Mouse (Mus musculus) midbrain, postnatal 0 days (tissue): ENCODE results near the gene Gm11213. TPM values are rescaled to one million over a fixed set of nuclear protein-coding genes. Genes with fewer than 3 reads are reported as not detected.

ENCODE experiments used
- ATAC-seq: fragments of 200-750 bp; cut with Nextera tagmentation; 2 replicates; pipeline ENCODE4 v1.8.0; 2017; ENCODE audit warnings: moderate number of reproducible peaks, mild to moderate bottlenecking, moderate TSS enrichment, moderate library complexity; ENCODE audit not compliant: low FRiP score
- DNase-seq: peaks from one replicate; pipeline ENCODE4 v3.0.0-alpha.2; 2015; ENCODE audit warnings: low spot score
- H3K27ac ChIP-seq: fragments of 300-500 bp; sonication (generic); 2 replicates; pipeline ENCODE4 v1.5.1; 2014; ENCODE audit warnings: low read depth, mild to moderate bottlenecking, low read length, mixed read lengths
- H3K27me3 ChIP-seq: fragments of 300-500 bp; sonication (generic); 2 replicates; pipeline ENCODE4 v1.6.1; 2014; ENCODE audit warnings: low read length, control low read depth, mixed read lengths; ENCODE audit not compliant: insufficient read depth
- H3K36me3 ChIP-seq: fragments of 300-500 bp; sonication (generic); 2 replicates; pipeline ENCODE4 v1.6.1; 2014; ENCODE audit warnings: low read length, control low read depth, mixed read lengths; ENCODE audit not compliant: insufficient read depth
- H3K4me1 ChIP-seq: fragments of 300-500 bp; sonication (generic); 2 replicates; pipeline ENCODE4 v1.6.1; 2014; ENCODE audit warnings: mild to moderate bottlenecking, control low read depth, antibody characterized with exemption, low read length, mixed read lengths; ENCODE audit not compliant: insufficient read depth
- H3K4me2 ChIP-seq: fragments of 300-500 bp; sonication (generic); 2 replicates; pipeline ENCODE4 v1.6.1; 2014; ENCODE audit warnings: low read depth, mild to moderate bottlenecking, low read length, mixed read lengths; ENCODE audit not compliant: poor library complexity, severe bottlenecking
- H3K4me3 ChIP-seq: fragments of 300-500 bp; sonication (generic); 2 replicates; pipeline ENCODE4 v1.5.1; 2014; ENCODE audit warnings: low read depth, mild to moderate bottlenecking, low read length, moderate library complexity
- H3K9ac ChIP-seq: fragments of 300-500 bp; sonication (generic); replicated peaks from 2 replicates; pipeline ENCODE4 v1.6.1; 2014; ENCODE audit warnings: mild to moderate bottlenecking, low read length, moderate library complexity, mixed read lengths; ENCODE audit not compliant: poor library complexity, severe bottlenecking
- H3K9me3 ChIP-seq: fragments of 300-500 bp; sonication (generic); 2 replicates; pipeline ENCODE4 v1.6.1; 2016; ENCODE audit warnings: low read length, control low read depth
- CTCF ChIP-seq: IDR thresholded peaks from 2 replicates; pipeline ENCODE4 v1.5.1; 2016; ENCODE audit warnings: antibody characterized with exemption, mild to moderate bottlenecking
- WGBS: fragments of 180-500 bp; shearing (Covaris S2); extraction: QIAGEN DNeasy Blood & Tissue Kit; methylation state at CpG from one replicate; pipeline ENCODE4 v1.1.7; 2014; 5-methylcytosine and 5-hydroxymethylcytosine counted together
- polyA plus RNA-seq: library from polyadenylated mRNA; unstranded; fragments of >200 nt; fragmentation: Nextera tagmentation; extraction: Ambion mirVana; gene quantifications from 2 replicates; pipeline ENCODE4 v1.2.1, GENCODE M21; 2015
- total RNA-seq: library from RNA; depleted of rRNA; stranded (reverse); fragments of >200 nt; gene quantifications from 2 replicates; pipeline ENCODE4 v1.2.3, GENCODE M21; 2014; rRNA removed

Gm11213 gene
- total RNA-seq (not detected in 2 replicates), polyA plus RNA-seq (not detected in 2 replicates)

GRCm38 (mm10) chr4:63604945-63605344 lies at the start of gene Gm11213:
Gm11213 (minus strand) TSS chr4:63605261.
- Histone ChIP-seq H3K27me3 (no peaks in the 10 kb centered on the region), H3K27ac (no peak within 1 kb of the TSS), H3K9ac (no peak within 1 kb of the TSS), H3K4me2 (no peak within 1 kb of the TSS), H3K4me1 (no peaks in the 10 kb centered on the region), H3K36me3 (no peaks in the 10 kb centered on the region), H3K9me3 (no peaks in the 10 kb centered on the region), H3K4me3 (no peak within 1 kb of the TSS)
- no peak for ATAC-seq
- no peak for DNase-seq
- TF ChIP-seq CTCF = no peak
- 86% methylated on average over 3 of the region's 3 CpGs for WGBS

- TF ChIP-seq CTCF = peak; percentile 53
These were observed 49.3 kb upstream of the Gm11213 start for GRCm38 (mm10) chr4:63654381-63654780.

GRCm38 (mm10) chr4:63643956-63644726 lies 39.1 kb upstream of the Gm11213 start:
- ATAC-seq (peak; percentile 63), DNase-seq (no peak)
- Histone ChIP-seq H3K9ac (no peak overlapping the region), H3K27me3 (no peaks in the 10 kb centered on the region; the same call in 1 of the 2 replicates), H3K4me2 (no peak overlapping the region), H3K27ac (no peak overlapping the region), H3K4me3 (no peak overlapping the region), H3K4me1 (no peaks in the 10 kb centered on the region), H3K36me3 (no peaks in the 10 kb centered on the region), H3K9me3 (no peaks in the 10 kb centered on the region)
- TF ChIP-seq CTCF = no peak

More at GRCm38 (mm10) chr4:63654381-63654780, 49.3 kb upstream of the Gm11213 start:
- Histone ChIP-seq H3K9me3 (no peaks in the 10 kb centered on the region), H3K27ac (no peak overlapping the region), H3K27me3 (no peaks in the 10 kb centered on the region), H3K4me2 (no peak overlapping the region), H3K9ac (no peak overlapping the region), H3K36me3 (no peaks in the 10 kb centered on the region), H3K4me1 (no peaks in the 10 kb centered on the region), H3K4me3 (no peak overlapping the region)
- no peak for DNase-seq
- no peak for ATAC-seq
- 69% methylated on average over 1 of the region's 1 CpGs for WGBS

GRCm38 (mm10) chr4:63639842-63640241 lies 34.8 kb upstream of the Gm11213 start:
- 63% methylated on average over 2 of the region's 2 CpGs for WGBS
- no peaks in the 10 kb centered on the region for H3K9me3 ChIP-seq
- no peak overlapping the region for H3K27ac ChIP-seq
- no peaks in the 10 kb centered on the region; the same call in 1 of the 2 replicates for H3K27me3 ChIP-seq
- ATAC-seq (no peak), DNase-seq (no peak)
- no peak overlapping the region for H3K9ac ChIP-seq
- no peak overlapping the region for H3K4me3 ChIP-seq
- no peaks in the 10 kb centered on the region for H3K36me3 ChIP-seq
- no peaks in the 10 kb centered on the region for H3K4me1 ChIP-seq
- no peak for TF ChIP-seq CTCF
- H3K4me2 ChIP-seq = no peak overlapping the region

- no peak for TF ChIP-seq CTCF
- Histone ChIP-seq H3K4me3 (no peak overlapping the region), H3K4me2 (no peak overlapping the region), H3K9ac (no peak overlapping the region), H3K9me3 (no peaks in the 10 kb centered on the region), H3K27me3 (no peaks in the 10 kb centered on the region), H3K27ac (no peak overlapping the region), H3K4me1 (no peaks in the 10 kb centered on the region), H3K36me3 (no peaks in the 10 kb centered on the region)
- WGBS = 64% methylated on average over 1 of the region's 1 CpGs
- no peak for DNase-seq
- ATAC-seq = no peak
These were observed 33.5 kb upstream of the Gm11213 start for GRCm38 (mm10) chr4:63638603-63639002.

GRCm38 (mm10) chr4:63633181-63633580 lies 28.1 kb upstream of the Gm11213 start:
- WGBS = 74% methylated on average over 2 of the region's 2 CpGs
- no peak overlapping the region for H3K4me3 ChIP-seq
- DNase-seq (no peak), ATAC-seq (no peak)
- H3K27me3 ChIP-seq = no peaks in the 10 kb centered on the region
- no peak overlapping the region for H3K4me2 ChIP-seq
- no peak overlapping the region for H3K9ac ChIP-seq
- no peaks in the 10 kb centered on the region for H3K9me3 ChIP-seq
- H3K36me3 ChIP-seq = no peaks in the 10 kb centered on the region
- H3K27ac ChIP-seq = no peak overlapping the region
- no peaks in the 10 kb centered on the region for H3K4me1 ChIP-seq
- TF ChIP-seq CTCF = no peak
